Mouse (Mus musculus) bone marrow, adult 2 months (tissue): ENCODE data around the gene Nox4.

Experiments used
- CTCF ChIP-seq: fragments of 200-500 bp; IDR thresholded peaks from 2 replicates; pipeline ENCODE4 v1.5.1; 2011; ENCODE audit warnings: low read length, control low read depth; ENCODE audit not compliant: control insufficient read depth, insufficient read depth
- POLR2A ChIP-seq: fragments of 200-500 bp; IDR thresholded peaks from 2 replicates; pipeline ENCODE4 v1.6.1; 2011; ENCODE audit warnings: low read depth, mild to moderate bottlenecking, control low read depth, low read length, borderline replicate concordance; ENCODE audit not compliant: control insufficient read depth

DNA sequence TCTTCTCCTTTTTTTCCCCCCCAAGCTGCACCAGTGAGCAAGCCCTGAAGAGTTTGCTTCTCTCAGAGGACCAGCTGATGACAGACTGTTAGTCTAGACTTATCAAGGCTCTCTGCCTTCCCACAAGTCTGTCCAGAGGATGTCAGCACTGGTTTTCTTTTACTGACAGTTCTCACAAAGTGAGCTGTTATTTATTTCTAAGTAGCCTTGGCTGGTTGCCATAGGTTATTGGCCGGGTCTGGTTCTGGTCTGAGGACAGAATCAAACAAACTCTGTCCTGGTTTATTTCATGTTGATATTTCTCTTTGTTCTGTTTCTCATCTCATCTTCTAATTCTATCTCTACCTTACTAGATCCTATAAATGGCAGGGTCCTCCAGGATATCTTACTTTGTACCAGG lies 2.0 kb downstream of the Nox4 start:
- no peak for TF ChIP-seq CTCF
- TF ChIP-seq POLR2A, result no peak
